Mouse (Mus musculus) yolk sac, embryonic 10.5 days (tissue): ENCODE measurements around the gene Gm33543.
A peak's percentile ranks its signal among the peaks of the same experiment; 100 is the strongest.

ENCODE experiments used
- DNase-seq: peaks from one replicate; pipeline ENCODE4 v3.0.0-alpha.2; 2017; ENCODE audit warnings: low spot score

Gm33543 gene

DNA sequence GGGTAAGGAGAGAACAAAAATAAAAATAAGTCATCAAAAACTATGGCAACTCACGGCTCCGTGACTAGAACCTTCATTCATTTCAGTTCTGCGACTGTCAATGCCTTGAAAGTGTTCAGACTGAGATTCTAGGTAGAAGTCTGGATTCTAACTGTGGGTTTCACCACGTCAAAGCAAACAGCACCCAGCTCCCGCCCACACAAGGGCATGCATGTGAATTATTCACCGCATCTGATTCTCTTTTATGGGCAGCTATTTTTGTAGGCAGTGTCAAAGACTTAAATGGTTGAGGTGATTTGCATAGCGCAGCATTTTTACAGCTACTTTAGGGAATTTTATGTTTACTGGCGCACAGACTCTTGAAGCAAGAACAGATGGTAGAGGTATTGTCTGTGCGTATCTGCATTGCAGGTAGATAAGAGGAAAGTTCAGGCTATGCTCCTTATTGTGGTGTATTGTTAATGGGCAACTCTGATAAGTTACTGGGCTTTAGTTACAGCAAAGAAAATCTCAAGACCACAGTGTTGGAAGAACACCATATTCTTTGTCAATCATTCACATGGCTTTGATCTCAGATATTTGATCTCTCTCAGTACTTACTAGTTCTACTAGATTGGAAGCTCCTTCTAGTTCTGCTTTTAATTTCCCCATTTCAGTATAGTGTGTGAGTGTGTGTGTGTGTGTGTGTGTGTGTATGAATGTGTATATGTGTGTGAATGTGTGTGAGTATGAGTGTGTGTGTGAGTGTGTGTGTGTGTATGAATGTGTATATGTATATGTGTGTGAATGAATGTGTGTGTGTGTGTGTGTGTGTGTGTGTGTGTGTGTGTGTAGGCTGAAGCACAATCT is at the start of gene Gm33543:
Gene Gm33543, minus strand, starts transcription at position 142 of the 849 bp plus-strand sequence.
- DNase-seq, result no peak

DNA sequence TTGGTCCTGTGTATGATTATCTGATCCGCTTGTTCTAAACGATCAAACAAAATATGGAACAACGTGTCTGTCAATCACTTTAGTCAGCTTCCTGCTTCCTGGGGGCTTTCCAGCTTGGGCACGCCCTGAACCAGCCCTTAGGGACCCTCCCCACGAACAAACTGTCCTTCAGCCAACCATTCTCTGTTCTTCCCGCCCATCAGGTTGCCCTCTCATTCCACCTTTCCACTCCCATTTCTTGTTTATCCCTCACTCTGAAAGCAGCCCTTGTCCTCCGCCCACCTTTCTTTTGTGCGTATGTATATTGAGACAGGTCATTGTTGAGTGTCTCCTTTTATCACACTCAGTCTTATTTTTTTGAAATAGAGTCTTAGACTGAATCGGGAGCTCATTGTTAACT is 49.4 kb upstream of the Gm33543 start:
- no peak for DNase-seq

DNA sequence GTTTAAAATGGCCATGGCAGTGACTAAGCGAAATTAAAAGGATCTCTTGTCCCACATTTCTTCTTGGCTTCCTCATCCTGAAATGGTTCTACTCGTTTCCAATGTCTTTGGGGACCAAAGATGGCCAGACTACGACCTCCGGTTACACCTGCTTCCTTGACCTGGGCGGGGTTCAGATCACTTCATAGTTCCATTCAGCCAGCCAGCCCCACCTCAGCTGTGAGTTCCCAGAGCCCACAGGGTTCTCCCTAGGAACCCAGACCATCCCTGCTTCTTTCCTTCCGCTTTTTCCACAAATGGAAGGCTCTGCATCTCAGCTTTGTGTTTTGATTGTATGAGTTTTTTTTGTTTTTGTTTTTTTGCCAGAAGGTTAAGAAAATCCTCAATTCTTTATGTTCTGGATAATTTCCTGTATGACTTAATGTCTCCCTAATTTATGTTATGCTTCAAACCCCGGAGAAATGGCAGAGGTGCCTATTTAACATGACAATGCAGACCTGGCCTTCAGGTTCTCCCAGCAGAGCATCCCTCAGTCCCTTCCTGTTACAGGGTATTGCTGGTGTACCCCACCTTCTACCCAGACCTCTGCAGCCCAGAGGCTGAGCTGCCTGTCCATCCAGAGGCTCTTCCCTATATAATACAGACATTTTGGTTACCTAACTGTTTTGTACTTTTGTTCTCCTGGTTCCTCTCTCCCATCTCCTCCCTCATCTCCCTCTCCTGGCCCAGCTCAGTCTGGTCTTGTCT is 48.7 kb upstream of the Gm33543 start:
- DNase-seq, result no peak

DNA sequence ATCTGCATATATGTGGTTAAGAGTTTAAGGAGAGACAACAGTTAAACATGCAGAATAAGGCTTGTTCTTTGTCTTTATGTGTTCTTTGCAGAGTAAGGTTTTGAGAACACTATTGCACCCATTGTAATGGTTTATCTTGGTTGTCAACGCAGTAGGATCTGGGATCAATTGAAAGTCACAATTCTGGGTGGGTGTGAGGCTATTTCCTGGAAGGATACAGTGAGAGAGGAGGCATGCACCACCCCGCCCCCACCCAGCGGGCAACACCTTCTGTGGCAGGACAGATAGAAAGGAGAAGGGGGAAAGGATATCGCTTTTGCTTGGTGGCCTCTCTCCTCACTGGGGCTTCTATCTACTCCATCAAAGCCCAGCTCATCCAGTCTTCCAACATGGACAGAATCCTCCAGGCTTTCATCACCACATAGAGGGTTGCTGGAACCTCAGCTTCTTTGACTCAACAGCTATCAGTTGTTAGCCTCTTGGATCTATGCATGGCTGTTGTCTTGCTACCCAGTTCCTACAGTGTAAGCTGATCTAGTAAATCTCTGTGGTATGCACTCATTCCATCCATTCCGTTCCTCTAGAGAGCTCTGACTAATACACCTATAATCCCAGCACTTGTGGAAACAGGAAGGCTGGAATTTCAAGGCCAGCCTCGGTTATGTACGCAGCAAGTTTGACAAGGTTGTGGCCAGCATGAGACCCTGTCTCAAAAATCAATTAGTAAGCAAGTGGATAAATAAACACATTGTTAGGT is 41.2 kb upstream of the Gm33543 start:
- DNase-seq, result no peak

DNA sequence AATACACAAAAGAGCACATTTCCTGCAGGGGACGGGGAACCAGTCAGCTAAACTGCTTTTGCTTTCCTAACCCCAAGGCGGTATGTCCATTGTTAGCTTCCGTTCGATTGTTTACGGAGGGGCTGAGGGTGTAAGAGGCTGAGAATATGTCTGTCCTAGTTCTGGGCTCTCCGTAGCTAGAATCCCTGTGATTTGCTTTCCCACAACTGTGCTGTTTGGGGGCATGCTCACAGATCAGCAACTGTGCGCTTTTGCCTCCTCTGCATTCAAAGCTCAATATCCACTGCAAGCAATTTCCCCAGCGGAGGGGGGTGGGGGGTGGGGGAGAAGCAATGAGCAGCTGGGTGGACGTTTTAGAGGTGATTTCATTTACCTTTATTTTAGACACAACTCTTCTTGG is 39.3 kb upstream of the Gm33543 start:
- no peak for DNase-seq

DNA sequence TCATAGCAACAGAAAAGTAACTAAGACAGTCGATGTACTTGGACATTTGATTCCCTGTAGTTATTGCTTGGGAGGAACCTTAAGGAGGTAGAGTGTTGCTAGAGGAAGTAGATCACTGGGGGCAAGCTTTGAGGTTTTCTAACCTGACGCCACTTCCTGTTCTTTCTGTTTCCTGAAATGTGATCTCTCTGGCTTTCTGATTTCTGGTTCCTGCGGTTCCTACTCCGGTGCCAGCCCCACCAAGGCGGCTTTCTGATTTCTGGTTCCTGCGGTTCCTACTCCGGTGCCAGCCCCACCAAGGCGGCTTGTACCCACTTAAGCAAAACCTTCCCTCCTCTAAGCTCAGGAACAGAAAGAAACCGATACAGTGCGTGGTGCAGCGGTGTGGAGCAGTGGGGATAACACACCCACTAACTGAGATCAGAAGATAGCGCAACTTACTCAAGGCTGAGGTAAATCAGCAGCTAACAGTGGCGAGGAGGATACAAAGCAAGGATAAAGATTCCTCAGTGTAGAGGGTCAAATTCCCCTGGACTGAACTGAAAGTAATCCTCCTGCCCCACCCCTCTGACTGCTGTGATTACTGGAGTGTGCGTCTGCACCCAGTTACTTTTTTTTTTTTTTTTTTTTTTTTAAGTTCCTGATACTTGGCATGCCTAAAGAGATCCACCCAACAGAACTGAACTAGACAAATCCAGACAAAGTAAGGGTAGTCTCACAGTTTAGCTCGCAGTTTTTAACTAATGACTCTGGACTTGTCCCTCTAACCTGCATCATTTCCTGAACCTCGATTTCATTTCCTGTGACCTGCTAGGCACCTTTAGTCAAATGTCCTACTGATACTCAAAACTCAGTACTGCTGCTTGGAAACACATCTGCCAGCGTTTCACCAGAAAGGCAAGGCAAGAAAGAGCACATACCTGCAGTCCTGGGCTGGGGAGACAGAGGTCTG is 37.5 kb upstream of the Gm33543 start:
- DNase-seq, result no peak

DNA sequence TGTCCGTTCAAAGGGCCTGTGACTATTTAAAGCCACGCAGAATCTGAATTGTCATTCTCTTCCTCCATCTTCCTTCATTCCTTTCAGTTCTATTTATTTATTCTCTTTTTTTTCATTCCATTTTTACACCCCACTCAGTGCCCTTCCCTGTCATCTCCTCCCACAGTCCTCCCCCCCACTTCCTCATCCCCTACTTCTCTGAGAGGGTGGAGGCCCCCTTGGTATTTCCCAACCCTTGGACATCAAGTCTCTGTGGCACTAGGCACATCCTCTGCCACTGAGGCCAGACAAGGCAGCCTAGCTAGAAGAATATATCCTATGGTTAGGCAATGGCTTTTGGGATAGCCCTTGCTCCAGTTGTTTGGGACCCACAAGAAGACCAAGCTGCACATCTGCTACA is 28.1 kb upstream of the Gm33543 start:
- no peak for DNase-seq

DNA sequence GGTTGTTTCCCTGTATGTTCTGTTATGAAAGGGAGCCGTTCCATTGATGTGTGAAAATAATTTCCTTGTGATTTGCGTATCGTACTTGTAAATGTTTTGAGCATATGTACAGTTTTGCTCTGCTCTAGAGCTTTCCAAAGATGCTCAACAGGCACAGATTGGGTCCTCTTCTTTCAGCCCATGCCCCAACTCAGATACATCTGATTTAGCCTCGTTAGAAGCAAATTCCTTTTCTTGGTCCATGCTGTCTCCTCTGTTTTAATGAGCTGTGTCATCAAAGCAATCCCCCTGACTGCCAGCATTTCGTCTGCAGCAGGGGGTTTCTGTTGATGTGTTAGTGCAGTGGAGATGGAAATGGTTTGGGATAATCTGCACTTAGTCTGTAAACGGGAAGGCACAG is 25.6 kb upstream of the Gm33543 start:
- DNase-seq, result no peak

DNA sequence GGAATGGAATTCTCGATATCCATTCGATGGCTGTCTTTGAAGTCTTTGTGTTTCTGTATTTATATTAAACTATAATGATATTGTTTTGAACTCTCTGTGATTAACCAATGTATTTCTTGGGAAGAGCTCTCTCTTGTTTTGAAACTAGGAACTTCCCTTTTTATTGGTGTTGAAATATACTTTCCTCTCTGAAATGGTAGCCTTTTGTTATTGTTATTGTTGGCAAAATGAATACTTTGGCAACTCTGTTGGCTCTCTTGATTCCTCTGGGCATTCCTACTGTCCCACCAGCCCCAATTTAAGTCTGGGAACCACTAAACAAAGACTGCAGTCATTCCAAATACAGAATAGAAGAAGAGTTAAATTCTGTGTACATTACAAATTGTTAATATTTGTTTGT is 24.9 kb upstream of the Gm33543 start:
- no peak for DNase-seq

DNA sequence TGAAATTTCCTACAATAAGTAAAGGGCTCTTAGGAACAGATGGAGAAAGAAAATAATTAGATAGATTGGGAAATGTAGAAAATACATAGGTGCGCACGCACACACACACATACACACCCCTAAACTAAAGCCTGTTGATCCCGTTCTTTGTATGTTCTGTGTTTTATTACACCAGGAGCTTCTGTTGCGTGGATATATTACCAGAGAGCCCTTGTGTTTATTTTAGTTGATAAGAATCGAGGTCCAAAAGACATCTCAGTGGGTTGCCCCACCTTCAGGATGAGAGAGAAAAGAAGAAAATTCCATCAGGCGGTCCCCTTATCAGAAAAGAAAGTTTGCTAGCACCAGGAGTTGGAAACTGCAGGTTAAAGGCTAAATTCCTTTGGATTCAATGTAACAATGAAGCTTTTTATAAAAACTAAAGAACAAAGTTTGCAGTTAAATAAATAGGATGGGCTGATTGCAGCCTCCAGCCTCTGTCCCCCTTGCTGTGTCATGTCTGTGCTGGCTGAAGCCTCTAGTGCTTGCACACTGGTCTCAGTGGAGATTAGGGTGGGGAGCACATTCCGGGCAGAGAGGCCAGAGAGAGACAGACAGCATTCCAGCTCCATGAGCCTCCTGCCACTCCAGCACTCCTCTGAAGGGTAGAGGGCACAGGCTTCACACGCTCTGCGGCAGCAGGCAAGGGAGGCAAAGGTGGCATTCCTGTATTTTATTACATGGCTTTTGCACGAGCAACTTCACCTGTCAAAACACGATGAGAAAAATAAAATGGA is 21.8 kb upstream of the Gm33543 start:
- DNase-seq, result peak; percentile 42

DNA sequence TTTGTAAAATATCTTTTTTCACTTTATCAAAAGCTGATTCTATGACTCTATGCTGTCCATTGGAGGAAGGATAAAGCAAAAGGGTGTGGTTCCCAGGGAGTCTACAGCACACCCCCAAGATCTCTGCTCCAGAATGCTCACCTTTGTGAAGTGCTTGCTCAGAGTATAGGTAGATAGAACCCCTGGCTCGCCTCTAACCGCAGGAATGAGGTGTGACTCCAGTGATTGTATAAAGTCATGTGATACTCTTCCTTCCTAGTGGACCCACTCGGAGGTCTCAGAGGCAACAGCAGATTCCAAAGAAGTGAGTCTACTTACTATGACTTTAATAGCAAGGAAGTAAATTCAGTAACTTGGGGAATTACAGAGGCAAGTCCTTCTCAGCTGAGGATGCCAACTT is 19.9 kb upstream of the Gm33543 start:
- no peak for DNase-seq

DNA sequence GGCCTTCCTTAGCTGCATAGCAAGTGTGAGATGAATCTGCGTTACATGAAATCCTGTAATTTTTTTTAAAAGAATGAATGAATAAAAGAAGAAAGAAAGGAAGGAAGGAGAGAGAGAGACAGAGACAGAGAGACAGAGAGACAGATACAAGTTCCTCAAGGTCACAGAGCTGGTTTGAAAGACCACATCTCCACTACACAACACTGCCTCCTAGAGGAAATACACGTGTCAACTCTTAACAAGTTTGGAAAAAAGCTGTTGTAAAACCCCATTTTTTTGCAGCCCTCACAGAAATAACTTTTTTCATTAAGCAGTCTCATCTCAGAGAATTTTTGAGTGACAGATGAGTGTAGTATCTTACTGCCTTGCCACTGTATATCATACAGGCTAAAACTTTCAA is 15.4 kb upstream of the Gm33543 start:
- DNase-seq, result no peak

DNA sequence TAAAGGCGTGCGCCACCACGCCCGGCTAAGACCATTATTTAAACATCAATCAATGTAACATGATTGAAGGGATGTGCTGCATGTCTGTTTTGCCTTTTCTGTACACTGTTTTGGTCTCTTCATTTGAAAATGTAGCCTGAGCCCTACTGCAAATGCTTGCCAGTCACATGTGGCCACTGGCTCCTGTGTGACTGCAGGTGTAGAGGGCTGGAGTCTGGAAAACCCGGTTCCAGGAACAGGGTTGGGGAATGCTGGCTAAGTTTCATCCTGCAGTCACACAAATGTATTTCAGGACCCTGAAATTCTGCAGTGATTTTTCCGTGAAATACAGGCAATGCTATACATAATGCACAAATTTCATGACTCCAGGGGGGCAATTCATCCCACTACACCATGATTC is 12.7 kb upstream of the Gm33543 start:
- no peak for DNase-seq

DNA sequence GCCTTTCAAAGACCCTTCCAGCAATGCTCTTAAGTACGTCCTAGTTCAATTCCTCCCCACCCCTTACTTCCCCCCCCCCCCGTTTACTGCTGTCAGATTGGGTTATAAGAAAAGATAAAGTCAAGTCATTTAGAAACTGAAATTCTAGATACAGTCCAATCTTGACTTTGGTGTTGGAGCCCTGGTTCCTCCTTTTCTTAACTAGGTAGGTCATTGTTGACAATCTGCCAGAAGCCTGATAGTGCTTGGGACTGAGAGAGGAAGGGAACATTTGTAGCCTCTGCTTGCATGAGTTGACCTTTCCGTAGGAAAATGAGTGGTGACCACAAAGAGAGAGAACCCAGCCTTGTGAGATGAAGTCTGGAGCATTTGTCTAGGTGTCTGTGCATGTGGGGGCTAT is 7.8 kb upstream of the Gm33543 start:
- no peak for DNase-seq

DNA sequence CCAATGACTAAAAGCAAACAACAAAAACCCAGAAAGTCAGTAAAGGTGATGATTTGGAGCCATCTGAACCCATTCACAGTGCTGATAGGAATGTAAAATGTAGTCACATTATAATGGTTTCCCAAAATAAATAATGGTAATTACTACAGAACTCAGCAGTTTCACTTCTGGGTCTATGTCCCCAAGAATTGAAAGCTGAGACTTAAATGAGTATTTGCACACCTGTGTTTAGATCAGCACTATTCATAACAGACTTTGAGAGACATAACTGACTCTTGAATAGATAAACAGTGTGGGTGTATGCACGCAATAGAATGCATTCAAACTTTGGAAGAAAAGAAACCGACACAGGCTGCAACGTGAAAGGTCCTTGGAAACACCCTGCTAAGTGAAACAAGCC is 4.0 kb upstream of the Gm33543 start:
- DNase-seq, result no peak

DNA sequence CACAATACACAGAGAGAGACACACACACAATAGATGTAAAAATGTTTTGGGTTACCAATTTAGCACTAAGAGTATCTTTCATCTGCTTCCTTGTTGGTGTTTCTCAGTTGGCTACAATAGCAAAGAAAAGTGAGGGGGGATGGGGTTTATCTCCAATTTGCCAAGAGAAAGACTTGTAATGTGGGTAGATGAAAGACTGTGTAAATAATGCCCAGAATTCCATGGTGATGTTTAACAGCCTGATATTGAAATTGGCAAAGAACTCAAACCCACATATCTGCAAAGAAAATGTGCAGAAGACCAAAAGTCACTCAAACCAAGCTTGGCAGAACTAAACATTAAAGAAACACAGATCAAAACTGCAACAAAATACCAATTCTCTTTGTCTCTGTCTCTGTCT is 3.6 kb upstream of the Gm33543 start:
- no peak for DNase-seq

DNA sequence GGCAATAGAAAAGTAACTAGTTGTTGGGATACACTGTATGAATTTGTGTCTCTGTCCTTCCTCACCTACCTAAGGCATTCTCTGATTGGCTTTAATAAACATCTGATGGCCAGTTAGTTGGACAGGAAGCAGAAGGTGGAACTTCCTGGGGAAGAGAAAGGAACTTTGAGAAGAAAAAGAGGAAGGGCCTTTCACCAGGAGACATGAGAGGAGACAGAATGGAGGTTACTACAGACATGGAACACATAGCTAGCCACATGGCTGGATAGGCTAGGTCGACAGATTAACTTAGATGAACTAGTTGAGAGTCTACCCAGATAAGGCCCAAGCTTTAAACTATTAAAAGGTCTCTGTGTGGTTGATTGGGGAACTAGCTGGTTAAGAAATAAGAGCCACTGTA is 1.1 kb upstream of the Gm33543 start:
- no peak for DNase-seq

DNA sequence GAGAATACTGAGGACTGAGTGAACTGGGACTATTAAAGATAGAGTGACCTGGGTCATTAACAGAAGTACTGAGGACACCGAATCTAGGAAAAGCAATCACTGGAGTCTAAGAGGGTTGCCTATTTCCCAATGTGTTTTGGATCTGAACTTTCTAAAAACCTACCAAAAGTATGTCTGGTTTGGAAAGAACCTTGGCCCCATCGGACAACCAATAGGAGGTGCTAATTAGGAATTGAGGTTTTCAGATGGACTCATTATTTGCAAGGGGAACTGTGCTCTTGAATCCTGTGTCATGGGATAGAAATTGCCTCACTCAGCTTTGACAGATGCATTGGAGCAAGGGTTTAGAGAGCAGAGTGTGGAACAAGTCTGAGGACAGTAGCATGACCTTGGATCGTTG is 1.5 kb downstream of the Gm33543 start:
- no peak for DNase-seq

DNA sequence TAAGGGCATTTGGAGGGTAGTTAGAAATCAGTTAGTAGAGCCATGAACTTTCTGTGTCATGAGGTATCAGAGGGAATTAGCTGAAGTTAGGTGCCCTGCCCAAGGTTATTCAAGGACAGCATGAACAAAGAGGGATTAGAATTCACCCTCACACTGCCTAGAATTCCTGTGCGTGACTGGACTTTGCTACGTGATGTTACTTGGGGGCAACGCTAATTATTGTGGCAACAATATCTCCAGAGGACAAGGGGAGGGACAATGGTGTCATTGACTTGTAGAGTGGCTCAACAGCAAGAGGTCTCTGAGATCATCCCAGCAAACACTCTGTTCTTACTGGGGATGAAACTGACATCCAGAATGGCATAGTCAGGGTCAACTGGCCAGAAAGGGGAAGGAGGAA is 2.9 kb downstream of the Gm33543 start:
- DNase-seq, result no peak

DNA sequence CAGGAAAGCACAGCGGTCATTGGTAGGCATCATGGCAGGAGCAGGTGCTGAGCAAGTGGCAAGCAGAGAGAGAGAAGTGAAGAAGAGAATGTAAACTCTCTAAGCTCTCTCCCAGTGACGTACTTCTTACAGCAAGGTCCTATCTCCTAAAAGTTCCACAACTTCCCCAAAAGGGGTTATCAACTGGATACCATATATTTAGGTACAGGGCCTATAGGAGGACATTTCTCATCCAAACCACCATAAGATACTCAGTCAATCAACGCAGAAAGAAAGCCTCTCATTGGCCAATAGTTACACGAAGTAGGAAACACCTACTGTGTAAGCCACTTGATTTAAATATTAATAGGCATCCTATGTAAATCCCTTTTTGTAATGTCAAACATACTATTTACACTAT is 3.7 kb downstream of the Gm33543 start:
- DNase-seq, result no peak
